Mouse (Mus musculus) C2C12 (cell line): ENCODE data around the gene Mbnl2. TPM values are rescaled to one million over a fixed set of nuclear protein-coding genes. Genes with fewer than 3 reads are reported as not detected.

ENCODE experiments used
- H3K27me3 ChIP-seq: one replicate; pipeline ENCODE4 v1.6.1; 2011; ENCODE audit not compliant: control insufficient read depth, insufficient read depth, insufficient read length
- H3K36me3 ChIP-seq: one replicate; pipeline ENCODE4 v1.6.1; 2011; ENCODE audit not compliant: control insufficient read depth, insufficient read depth
- H3K4me3 ChIP-seq: one replicate; pipeline ENCODE4 v1.5.1; 2011; ENCODE audit warnings: mild to moderate bottlenecking, control low read depth; ENCODE audit not compliant: poor library complexity, insufficient read depth, severe bottlenecking
- H3K79me2 ChIP-seq: one replicate; pipeline ENCODE4 v1.6.1; 2011; ENCODE audit not compliant: control insufficient read depth, insufficient read depth
- H3K79me3 ChIP-seq: one replicate; pipeline ENCODE4 v1.6.1; 2011; ENCODE audit warnings: low read depth, control low read depth
- H3ac ChIP-seq: one replicate; pipeline ENCODE3; 2011; ENCODE audit warnings: low read depth; ENCODE audit not compliant: control insufficient read depth, insufficient read length
- CEBPB ChIP-seq: IDR thresholded peaks from one replicate; pipeline ENCODE4 v1.6.1; 2011; ENCODE audit warnings: low read depth, mild to moderate bottlenecking, control low read depth, moderate library complexity
- CTCF ChIP-seq: IDR thresholded peaks from one replicate; pipeline ENCODE4 v1.5.1; 2011; ENCODE audit not compliant: control insufficient read depth, insufficient read depth, insufficient read length
- FOSL1 ChIP-seq: IDR thresholded peaks from one replicate; pipeline ENCODE4 v1.8.0; 2011; ENCODE audit warnings: mild to moderate bottlenecking, low read length; ENCODE audit not compliant: poor library complexity, insufficient read depth, severe bottlenecking
- MAX ChIP-seq: IDR thresholded peaks from one replicate; pipeline ENCODE4 v1.6.1; 2011; ENCODE audit warnings: mild to moderate bottlenecking, control low read depth
- MYOD1 ChIP-seq: IDR thresholded peaks from one replicate; pipeline ENCODE4 v1.6.1; 2011; ENCODE audit warnings: low read depth; ENCODE audit not compliant: control insufficient read depth, insufficient read length
- MYOG ChIP-seq: IDR thresholded peaks from one replicate; pipeline ENCODE4 v1.6.1; 2011; ENCODE audit not compliant: control insufficient read depth, insufficient read length; ENCODE audit errors: extremely low read depth
- USF1 ChIP-seq: IDR thresholded peaks from one replicate; pipeline ENCODE4 v1.6.1; 2011; ENCODE audit warnings: low read depth, mild to moderate bottlenecking, control low read depth, moderate library complexity
- polyA plus RNA-seq: library from polyadenylated mRNA; unstranded; fragments of >200 nt; fragmentation: generic; extraction: Trizol; gene quantifications from one replicate; pipeline ENCODE4 v1.2.1, GENCODE M21; 2012; ENCODE audit warnings: missing spikeins

Gene Mbnl2
- polyA plus RNA-seq, 1 experiment, result 42.1 TPM

DNA sequence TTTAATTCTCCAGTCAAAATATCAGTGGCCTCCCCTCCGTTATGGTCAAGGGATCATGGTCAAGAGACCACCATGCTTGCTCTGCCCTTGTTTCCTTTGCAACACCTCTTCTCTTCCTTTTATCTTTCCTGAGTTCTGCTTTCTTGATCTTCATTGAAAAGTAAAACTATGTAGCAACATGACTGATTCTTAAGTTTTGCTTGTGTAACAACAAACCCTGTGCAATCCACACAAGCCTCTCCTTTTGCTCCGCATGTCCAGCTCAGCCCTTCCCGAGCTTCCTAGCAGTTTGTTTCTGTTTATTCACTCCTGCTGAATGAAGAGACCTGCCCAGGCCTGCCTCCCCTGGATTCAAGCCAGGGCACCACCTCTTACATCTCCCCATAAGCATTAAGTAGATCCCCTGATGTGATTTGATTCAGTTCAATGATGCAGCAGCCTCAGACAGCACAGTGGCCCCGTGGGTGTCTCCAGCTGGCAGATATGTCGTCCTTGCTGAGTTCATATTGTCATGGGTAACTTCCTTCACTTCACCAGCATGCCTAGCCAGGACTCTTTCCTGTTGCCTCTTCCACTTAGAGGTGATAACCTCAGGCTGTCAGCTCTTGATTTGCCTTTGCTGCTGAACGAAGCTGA, 27.6 kb downstream of the Mbnl2 start:
- H3K79me2 ChIP-seq, result peaks cover 99% of the 10 kb centered on the region
- peaks cover 68% of the 10 kb centered on the region for H3K79me3 ChIP-seq
- TF ChIP-seq CEBPB (no peak), FOSL1 (no peak), USF1 (no peak), MAX (no peak), CTCF (no peak), MYOD1 (no peak), MYOG (no peak)
- no peak overlapping the region for H3K4me3 ChIP-seq
- no peak overlapping the region for H3ac ChIP-seq
- H3K36me3 ChIP-seq, result no peaks in the 10 kb centered on the region
- no peaks in the 10 kb centered on the region for H3K27me3 ChIP-seq

DNA sequence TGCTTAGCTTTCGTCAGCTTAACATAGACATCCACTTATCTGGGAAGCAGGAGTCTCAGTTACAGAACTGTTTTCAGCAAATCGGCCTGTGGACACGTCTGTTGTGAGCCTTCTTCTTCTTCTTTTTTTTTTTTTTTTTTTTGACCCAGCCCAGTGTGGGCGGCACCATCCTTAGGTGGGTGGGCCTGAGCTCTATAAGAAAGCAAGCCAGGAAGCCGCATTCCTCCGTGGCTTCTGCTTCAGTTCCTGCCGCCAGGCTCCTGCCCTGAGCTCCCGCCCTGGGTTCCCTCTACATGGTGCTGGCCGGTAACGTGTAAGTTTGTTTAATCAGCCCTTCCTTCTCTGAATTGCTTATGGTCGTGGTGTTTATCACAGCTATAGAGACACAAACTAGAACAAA, 30.8 kb downstream of the Mbnl2 start:
- peaks cover 99% of the 10 kb centered on the region for H3K79me2 ChIP-seq
- peak overlapping the region; percentile 42 for H3K4me3 ChIP-seq
- TF ChIP-seq USF1 (no peak), CTCF (no peak), MAX (no peak), MYOD1 (no peak), MYOG (no peak), CEBPB (no peak)
- peaks cover 75% of the 10 kb centered on the region for H3K79me3 ChIP-seq
- peak overlapping the region; percentile 30 for H3ac ChIP-seq
- H3K27me3 ChIP-seq, result no peaks in the 10 kb centered on the region
- H3K36me3 ChIP-seq, result peaks cover 22% of the 10 kb centered on the region

GRCm38 (mm10) chr14:120307356-120307755, 31.9 kb downstream of the Mbnl2 start:
- TF ChIP-seq MYOG (no peak), FOSL1 (no peak), MYOD1 (no peak), USF1 (no peak), CEBPB (no peak), MAX (no peak), CTCF (no peak)
- H3K27me3 ChIP-seq, result no peaks in the 10 kb centered on the region
- H3K36me3 ChIP-seq, result peaks cover 31% of the 10 kb centered on the region
- H3K79me3 ChIP-seq, result peaks cover 76% of the 10 kb centered on the region
- peaks cover 99% of the 10 kb centered on the region for H3K79me2 ChIP-seq
- peak overlapping the region; percentile 74 for H3ac ChIP-seq
- peak overlapping the region; percentile 42 for H3K4me3 ChIP-seq

GRCm38 (mm10) chr14:120307963-120308362, 32.5 kb downstream of the Mbnl2 start:
- H3K79me2 ChIP-seq, result peaks cover 99% of the 10 kb centered on the region
- H3K27me3 ChIP-seq, result no peaks in the 10 kb centered on the region
- TF ChIP-seq USF1 (peak; percentile 85), MYOD1 (peak; percentile 85), CEBPB (no peak), MYOG (no peak), MAX (peak; percentile 16), FOSL1 (peak; percentile 81), CTCF (no peak)
- H3K4me3 ChIP-seq, result peak overlapping the region; percentile 42
- H3K36me3 ChIP-seq, result peaks cover 33% of the 10 kb centered on the region
- peak overlapping the region; percentile 74 for H3ac ChIP-seq
- peaks cover 76% of the 10 kb centered on the region for H3K79me3 ChIP-seq

DNA sequence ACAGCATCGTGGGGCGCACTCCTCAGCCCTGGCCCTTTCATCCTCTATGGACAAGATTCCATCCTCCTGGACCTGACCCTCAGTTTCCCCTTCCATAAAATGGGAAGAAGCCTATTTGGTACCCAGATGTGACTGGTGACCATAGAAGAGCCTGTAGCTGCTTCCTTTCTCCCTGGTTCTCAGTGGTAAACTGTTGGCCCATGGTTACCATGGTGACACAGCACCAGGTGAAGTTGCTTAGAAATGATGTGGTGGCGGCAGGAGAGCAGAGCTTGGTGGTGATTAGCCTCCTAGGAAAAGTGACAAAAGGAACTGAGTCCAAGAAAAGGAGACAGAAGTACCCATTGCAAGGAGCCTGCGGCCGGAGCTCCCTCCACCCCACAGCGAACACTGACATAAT, 34.2 kb downstream of the Mbnl2 start:
- TF ChIP-seq CEBPB, result no peak
- TF ChIP-seq FOSL1, result no peak
- TF ChIP-seq USF1, result no peak
- peaks cover 84% of the 10 kb centered on the region for H3K79me3 ChIP-seq
- H3K36me3 ChIP-seq, result peaks cover 50% of the 10 kb centered on the region
- no peak overlapping the region for H3K4me3 ChIP-seq
- peaks cover 99% of the 10 kb centered on the region for H3K79me2 ChIP-seq
- H3ac ChIP-seq, result no peak overlapping the region
- no peaks in the 10 kb centered on the region for H3K27me3 ChIP-seq

GRCm38 (mm10) chr14:120311330-120312097, 36.0 kb downstream of the Mbnl2 start:
- no peak for TF ChIP-seq MYOG
- TF ChIP-seq MAX, result no peak
- TF ChIP-seq MYOD1, result no peak
- TF ChIP-seq CTCF, result no peak
- TF ChIP-seq FOSL1, result no peak
- TF ChIP-seq CEBPB, result no peak
- no peak for TF ChIP-seq USF1
- Histone ChIP-seq H3ac (no peak overlapping the region), H3K4me3 (no peak overlapping the region), H3K79me2 (peaks cover 99% of the 10 kb centered on the region), H3K36me3 (peaks cover 68% of the 10 kb centered on the region), H3K79me3 (peaks cover 97% of the 10 kb centered on the region), H3K27me3 (no peaks in the 10 kb centered on the region)
